8 mouse cellular contexts compared by ENCODE assay signal in genomic region chr2:83728238-83728682, GRCm38 (mm10). TPM values are rescaled to one million over a fixed set of nuclear protein-coding genes. Genes with fewer than 3 reads are reported as not detected.
DNase-seq lines count a peak whose midpoint lies in the region; TF ChIP-seq lines count a peak whose summit lies in the region.

No protein-coding gene starts in this region.

- TF ChIP-seq POLR2A in bone marrow macrophage, adult 2 months (IDR thresholded peaks at IDR 0.05; ENCODE audit: borderline replicate concordance, low read depth, low read length): no peak

- H3K4me3 ChIP-seq in C2C12 (ENCODE audit: insufficient read depth, poor library complexity, severe bottlenecking): no peak overlapping the region
- no peak overlapping the region for H3K4me3 ChIP-seq in bone marrow macrophage, adult 2 months (ENCODE audit: insufficient read depth, low read length)

- H3ac ChIP-seq in C2C12 (ENCODE audit: control insufficient read depth, insufficient read length, low read depth): no peak overlapping the region

- peaks cover 18% of the 10 kb centered on the region for H3K36me3 ChIP-seq in C2C12 (ENCODE audit: control insufficient read depth, insufficient read depth)

- no peak for TF ChIP-seq CTCF in C2C12 (IDR thresholded peaks at IDR 0.05; ENCODE audit: control insufficient read depth, insufficient read depth, insufficient read length)
- no peak for TF ChIP-seq CTCF in bone marrow macrophage, adult 2 months (IDR thresholded peaks at IDR 0.05; ENCODE audit: low read depth, low read length)

- peak overlapping the region; percentile 62 for H3K27ac ChIP-seq in bone marrow macrophage, adult 2 months (ENCODE audit: insufficient read depth, low read depth, low read length)

- peaks cover 71% of the 10 kb centered on the region for H3K79me3 ChIP-seq in C2C12 (ENCODE audit: low read depth)

- intact Hi-C loops in left cerebral cortex, postnatal 14 days (cut with DNase I): loop anchor here (5.0 kb wide), 1 partner anchor 84 kb away; the partner anchor contains the start of gene Fam171b

- peak; percentile 31 to 64 for DNase-seq in layer of hippocampus, adult 18-20 months (ENCODE audit: low spot score in 2 of 2)
- no peak for DNase-seq in layer of hippocampus, postnatal 36 days
- DNase-seq in left cerebral cortex, postnatal 14 days (ENCODE audit: low spot score in 2 of 2): peak; percentile 78 to 79
- no peak for DNase-seq in yolk sac, embryonic 10.5 days (ENCODE audit: low spot score)
- DNase-seq in cerebellum, postnatal 25 days: no peak
- DNase-seq in kidney, postnatal 25 days: no peak

- peaks cover 33% of the 10 kb centered on the region for H3K4me1 ChIP-seq in bone marrow macrophage, adult 2 months (ENCODE audit: control insufficient read depth, insufficient read depth, low read length)

- peaks cover 87% of the 10 kb centered on the region for H3K79me2 ChIP-seq in C2C12 (ENCODE audit: control insufficient read depth, insufficient read depth)

- no peaks in the 10 kb centered on the region for H3K27me3 ChIP-seq in C2C12 (ENCODE audit: control insufficient read depth, insufficient read depth, insufficient read length)

TF ChIP-seq in C2C12, 6 proteins besides CTCF, POLR2A, EP300 and RAD21:
- TF ChIP-seq MAX (IDR thresholded peaks at IDR 0.05) (no peak), CEBPB (IDR thresholded peaks at IDR 0.05; ENCODE audit: low read depth) (no peak), MYOG (IDR thresholded peaks at IDR 0.05; ENCODE audit: control insufficient read depth, extremely low read depth, insufficient read length) (no peak), USF1 (IDR thresholded peaks at IDR 0.05; ENCODE audit: low read depth) (no peak), MYOD1 (IDR thresholded peaks at IDR 0.05; ENCODE audit: control insufficient read depth, insufficient read length, low read depth) (no peak), FOSL1 (IDR thresholded peaks at IDR 0.05; ENCODE audit: insufficient read depth, low read length, poor library complexity, severe bottlenecking) (peak; percentile 89)
TF ChIP-seq in C2C12: peak in this region for 1.

RNA-seq across cellular contexts. Expression of gene Itgav, which starts 4.1 kb away (rescaled TPM):
- 10 to 100 TPM; 65.3 to 71.4 TPM for total RNA-seq in layer of hippocampus, adult 18-20 months (2021)
- total RNA-seq in layer of hippocampus, postnatal 36 days (2021): 10 to 100 TPM; 58.6 to 60.5 TPM
- 32.1 TPM for polyA plus RNA-seq in C2C12 (2012; fragmentation: generic; extraction: Trizol)
- 93.4 and 93.5 TPM in 2 replicates for polyA plus RNA-seq in bone marrow macrophage, adult 2 months (2012; ENCODE audit: insufficient read depth, insufficient read length, missing spikeins)
- total RNA-seq in left cerebral cortex, postnatal 14 days (2021): 100 to 1,000 TPM; 100 to 105 TPM

Comparison
In these comparisons a context has a peak if more than half of its experiments do, and no peak if none do; other contexts are left out.
1. DNase-seq: peak in layer of hippocampus, adult 18-20 months (2 of 2) and left cerebral cortex, postnatal 14 days (2 of 2); none in layer of hippocampus, postnatal 36 days (0 of 2), yolk sac, embryonic 10.5 days (single experiment), cerebellum, postnatal 25 days (0 of 2) and kidney, postnatal 25 days (0 of 2).